Mouse (Mus musculus): ENCODE data around the gene Fv1.

DNA sequence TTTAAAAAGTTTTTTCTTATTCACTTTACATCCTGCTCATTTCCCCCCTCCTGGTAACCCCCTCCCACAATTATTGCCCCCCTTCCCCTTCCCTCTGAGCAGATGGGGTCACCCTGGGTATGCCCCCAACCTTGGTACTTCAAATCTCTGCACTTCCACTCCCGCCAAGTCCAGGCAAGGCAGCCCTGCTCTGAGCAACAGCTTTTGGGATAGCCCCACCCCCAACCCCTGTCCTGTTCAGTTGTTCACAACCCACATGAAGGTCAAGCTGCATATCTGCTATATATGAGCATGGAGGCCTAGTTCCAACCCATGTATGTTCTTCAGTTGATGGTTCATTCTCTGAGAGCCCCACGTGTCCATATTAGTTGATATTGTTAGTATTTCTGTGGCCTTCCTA is 18.0 kb upstream of the Fv1 start:
- TF ChIP-seq POLR2A (IDR thresholded peaks at IDR 0.05; ENCODE audit: low read depth, low read length) (no peak), CTCF (IDR thresholded peaks at IDR 0.05; ENCODE audit: borderline replicate concordance, insufficient read depth, low read length) (no peak)
